Mouse (Mus musculus) forebrain, embryonic 14.5 days (tissue): ENCODE measurements around the gene Vmn2r105. TPM values are rescaled to one million over a fixed set of nuclear protein-coding genes. Genes with fewer than 3 reads are reported as not detected.

Experiments used
- ATAC-seq: fragments of 200-750 bp; cut with Nextera tagmentation; 2 replicates; pipeline ENCODE4 v1.8.0; 2017; ENCODE audit warnings: mild to moderate bottlenecking, moderate library complexity
- DNase-seq: peaks from one replicate; pipeline ENCODE4 v3.0.0-alpha.2; 2015; ENCODE audit warnings: low spot score
- H3K27ac ChIP-seq: fragments of 300-500 bp; sonication (generic); 2 replicates; pipeline ENCODE4 v1.5.1; 2014; ENCODE audit warnings: low read depth, mild to moderate bottlenecking, control low read depth, low read length, moderate library complexity
- H3K27me3 ChIP-seq: fragments of 300-500 bp; sonication (generic); replicated peaks from 2 replicates; pipeline ENCODE4 v1.6.1; 2014; ENCODE audit warnings: low read length, control low read depth, mixed read lengths; ENCODE audit not compliant: control insufficient read depth, insufficient read depth
- H3K36me3 ChIP-seq: fragments of 300-500 bp; sonication (generic); 2 replicates; pipeline ENCODE4 v1.6.1; 2014; ENCODE audit warnings: low read length, control low read depth; ENCODE audit not compliant: control insufficient read depth, insufficient read depth
- H3K4me1 ChIP-seq: fragments of 300-500 bp; sonication (generic); 2 replicates; pipeline ENCODE4 v1.6.1; 2014; ENCODE audit warnings: antibody characterized with exemption, low read length, control low read depth; ENCODE audit not compliant: control insufficient read depth, insufficient read depth
- H3K4me2 ChIP-seq: fragments of 300-500 bp; sonication (generic); 2 replicates; pipeline ENCODE4 v1.6.1; 2014; ENCODE audit warnings: mild to moderate bottlenecking, control low read depth, low read length
- H3K4me3 ChIP-seq: fragments of 300-500 bp; sonication (generic); 2 replicates; pipeline ENCODE4 v1.5.1; 2014; ENCODE audit warnings: low read depth, low read length, control low read depth
- H3K9ac ChIP-seq: fragments of 300-500 bp; sonication (generic); 2 replicates; pipeline ENCODE4 v1.6.1; 2014; ENCODE audit warnings: mild to moderate bottlenecking, low read length, control low read depth, moderate library complexity
- H3K9me3 ChIP-seq: fragments of 300-500 bp; sonication (generic); replicated peaks from 2 replicates; pipeline ENCODE4 v1.6.1; 2016; ENCODE audit warnings: low read length, control low read depth, mixed read lengths; ENCODE audit not compliant: control insufficient read depth
- WGBS: fragments of 180-500 bp; shearing (Covaris S2); extraction: QIAGEN DNeasy Blood & Tissue Kit; methylation state at CpG from one replicate; pipeline ENCODE4 v1.1.7; 2014; 5-methylcytosine and 5-hydroxymethylcytosine counted together
- polyA plus RNA-seq: library from polyadenylated mRNA; unstranded; fragments of >200 nt; fragmentation: Nextera tagmentation; extraction: Ambion mirVana; gene quantifications from 2 replicates; pipeline ENCODE4 v1.2.1, GENCODE M21; 2014

Vmn2r105 gene
- not detected in 2 replicates for polyA plus RNA-seq

DNA sequence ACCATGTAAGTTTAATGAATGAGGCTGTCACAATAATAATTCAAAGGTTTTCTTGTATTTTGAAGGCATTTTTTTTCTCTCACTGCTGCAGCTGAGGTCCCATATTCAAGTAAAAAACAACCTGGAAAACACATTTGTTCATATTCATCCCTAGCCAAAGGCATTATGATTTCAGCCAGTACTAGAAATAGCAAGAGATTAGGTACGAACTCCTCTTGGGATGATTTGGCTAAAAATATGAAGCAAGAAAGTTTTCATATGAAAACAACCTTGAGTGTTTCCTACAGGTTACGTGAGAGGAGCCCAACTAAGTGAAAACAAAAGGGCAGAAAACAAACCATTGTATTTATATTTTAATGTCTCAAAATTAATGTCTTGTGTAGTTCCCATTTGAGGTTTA lies at the start of gene Vmn2r105:
Vmn2r105 (minus strand) TSS at position 101 of the 400 bp plus-strand sequence.
- Histone ChIP-seq H3K36me3 (no peaks in the 10 kb centered on the region), H3K4me3 (no peak within 1 kb of the TSS), H3K9me3 (no peaks in the 10 kb centered on the region), H3K9ac (no peak within 1 kb of the TSS), H3K4me1 (no peaks in the 10 kb centered on the region), H3K4me2 (no peak within 1 kb of the TSS), H3K27me3 (no peaks in the 10 kb centered on the region), H3K27ac (no peak within 1 kb of the TSS)
- 67% methylated on average over 2 of the region's 2 CpGs for WGBS
- ATAC-seq (no peak), DNase-seq (no peak)

DNA sequence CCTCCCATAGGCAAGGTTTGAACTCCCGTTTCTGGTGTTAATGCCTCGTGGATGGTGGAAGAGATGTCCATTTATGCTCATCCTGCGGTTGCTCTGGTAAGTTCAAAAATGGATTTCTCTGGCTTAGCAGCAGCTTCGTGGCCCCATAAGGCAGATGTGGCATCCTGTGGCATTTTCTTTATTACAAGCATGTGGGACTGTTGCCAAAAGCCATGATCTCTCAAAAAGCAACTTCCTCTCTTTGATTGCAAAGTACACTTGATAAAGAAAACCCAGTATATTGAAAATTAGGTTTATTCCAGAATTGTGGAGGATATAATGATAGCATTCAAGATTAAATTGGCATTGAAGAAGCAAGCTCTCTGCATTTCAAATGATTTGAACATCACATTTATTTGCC lies 20.7 kb upstream of the Vmn2r105 start:
- Histone ChIP-seq H3K27me3 (no peaks in the 10 kb centered on the region), H3K27ac (no peak overlapping the region), H3K9ac (no peak overlapping the region), H3K4me2 (no peak overlapping the region), H3K9me3 (no peaks in the 10 kb centered on the region), H3K4me3 (no peak overlapping the region), H3K4me1 (no peaks in the 10 kb centered on the region), H3K36me3 (no peaks in the 10 kb centered on the region)
- DNase-seq, result no peak
- no peak for ATAC-seq
- WGBS, result 68% methylated on average over 4 of the region's 4 CpGs

DNA sequence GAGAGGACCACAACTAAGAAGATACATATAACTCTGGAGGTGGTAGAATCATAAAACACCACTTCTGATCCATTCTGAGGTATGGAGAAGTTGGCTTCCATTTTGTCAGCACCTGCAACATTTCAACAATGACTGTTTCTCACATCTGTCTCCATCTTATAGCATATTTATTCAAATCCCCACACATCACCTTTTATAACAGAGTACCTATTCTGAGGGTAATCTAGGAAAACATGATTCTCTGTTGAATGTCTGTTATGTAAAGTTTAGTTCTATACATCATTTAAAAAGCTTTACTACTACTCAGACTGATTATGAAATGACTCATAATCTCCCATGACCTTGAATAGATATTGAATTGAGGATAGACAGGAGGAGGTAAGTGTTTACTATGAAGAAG lies 51.9 kb downstream of the Vmn2r105 start, which contains the start of gene Fpr-rs6:
Fpr-rs6 (minus strand) TSS at position 101 of the 400 bp plus-strand sequence.
- no peak for DNase-seq
- no peaks in the 10 kb centered on the region for H3K36me3 ChIP-seq
- no peak for ATAC-seq
- H3K27ac ChIP-seq, result no peak within 1 kb of the TSS
- H3K4me2 ChIP-seq, result no peak within 1 kb of the TSS
- peaks cover 13% of the 10 kb centered on the region; the same call in 1 of the 2 replicates for H3K9me3 ChIP-seq
- no peak within 1 kb of the TSS for H3K9ac ChIP-seq
- H3K4me3 ChIP-seq, result no peak within 1 kb of the TSS
- no peaks in the 10 kb centered on the region for H3K27me3 ChIP-seq
- H3K4me1 ChIP-seq, result no peaks in the 10 kb centered on the region

Other genes starting within 250 kb of the Vmn2r105 start
- not detected in 2 replicates for gene Vmn2r104, start 186.7 kb downstream of the Vmn2r105 start, polyA plus RNA-seq
- gene Fpr-rs7, start 120.8 kb downstream of the Vmn2r105 start, polyA plus RNA-seq, result not detected in 2 replicates
- gene Fpr-rs6, start 52.0 kb downstream of the Vmn2r105 start, polyA plus RNA-seq, result not detected in 2 replicates
- gene Vmn2r106, start 50.5 kb upstream of the Vmn2r105 start, polyA plus RNA-seq, result not detected in 2 replicates
- not detected in 2 replicates for gene Vmn2r107, start 110.2 kb upstream of the Vmn2r105 start, polyA plus RNA-seq
- not detected in 2 replicates for gene Vmn1r224, start 179.1 kb upstream of the Vmn2r105 start, polyA plus RNA-seq
- gene Vmn2r108, start 246.3 kb upstream of the Vmn2r105 start, polyA plus RNA-seq, result not detected in 2 replicates